Mouse (Mus musculus) cerebellum, postnatal 25 days (tissue): Measurements from ENCODE around the gene Stra8.

Source experiments
- DNase-seq, 2 experiments: peaks; one replicate each; pipeline ENCODE4 v3.0.0; 2021; ENCODE audit warnings: mixed read lengths in 2 of 2

Stra8 gene

GRCm38 (mm10) chr6:34943499-34943898 is 23.5 kb downstream of the Stra8 start:
- no peak for DNase-seq

GRCm38 (mm10) chr6:34946486-34947079 is 26.6 kb downstream of the Stra8 start:
- DNase-seq = no peak

- peak in 1 of 2 experiments; percentile 14 for DNase-seq
Measured at GRCm38 (mm10) chr6:34948461-34948860, 28.5 kb downstream of the Stra8 start.

GRCm38 (mm10) chr6:34951518-34951917 is 31.6 kb downstream of the Stra8 start:
- no peak for DNase-seq

- no peak for DNase-seq
Measured at GRCm38 (mm10) chr6:34951956-34952667, 32.1 kb downstream of the Stra8 start.

- DNase-seq = peak in 1 of 2 experiments; percentile 25
Measured at GRCm38 (mm10) chr6:34954926-34955861, 35.2 kb downstream of the Stra8 start.

- DNase-seq = no peak
Measured at GRCm38 (mm10) chr6:34955862-34956241, 35.9 kb downstream of the Stra8 start.

- no peak for DNase-seq
Measured at GRCm38 (mm10) chr6:34959131-34959530, 39.2 kb downstream of the Stra8 start.

- DNase-seq = no peak
Measured at GRCm38 (mm10) chr6:34964550-34964949, 44.6 kb downstream of the Stra8 start.

GRCm38 (mm10) chr6:34965819-34966539 is 46.0 kb downstream of the Stra8 start:
- DNase-seq = no peak

GRCm38 (mm10) chr6:34971181-34971580 is 51.2 kb downstream of the Stra8 start:
- no peak for DNase-seq

- DNase-seq = no peak
Measured at GRCm38 (mm10) chr6:34979291-34979690, 59.3 kb downstream of the Stra8 start.

- no peak for DNase-seq
Measured at GRCm38 (mm10) chr6:34980661-34981060, 60.7 kb downstream of the Stra8 start.

- DNase-seq = no peak
Measured at GRCm38 (mm10) chr6:34987085-34987645, 67.2 kb downstream of the Stra8 start.

- no peak for DNase-seq
Measured at GRCm38 (mm10) chr6:34988081-34988761, 68.3 kb downstream of the Stra8 start, which contains the start of gene Slc23a4. TSS of gene Slc23a4 (minus strand) at chr6:34988404.
